Comparison of ENCODE assay signal across 9 mouse cellular contexts in genomic region chr5:38346646-38347432, GRCm38 (mm10). TPM values are rescaled to one million over a fixed set of nuclear protein-coding genes. Genes with fewer than 3 reads are reported as not detected.
A peak's percentile ranks its signal among the peaks of the same experiment; 100 is the strongest.
DNase-seq lines count a peak whose midpoint lies in the region; ATAC-seq and TF ChIP-seq lines count a peak whose summit lies in the region.
"Had no signal": no experiment of that assay in that cellular context is flagged by ENCODE, and none has a peak within 500 bp of the region (broad histone marks: within the 10 kb centered on the region; RNA-seq: fewer than 3 reads in every experiment).

No protein-coding gene starts in this region.

- no peaks in the 10 kb centered on the region for H3K9me3 ChIP-seq in hindbrain, embryonic 14.5 days (ENCODE audit: control insufficient read depth, low read length)
- no peaks in the 10 kb centered on the region for H3K9me3 ChIP-seq in hindbrain, embryonic 12.5 days (replicated peaks)
- no peaks in the 10 kb centered on the region for H3K9me3 ChIP-seq in MEL (replicated peaks; ENCODE audit: insufficient read depth, low read length)
- no peaks in the 10 kb centered on the region for H3K9me3 ChIP-seq in forebrain, embryonic 13.5 days (replicated peaks)

- no peak overlapping the region for H3K9ac ChIP-seq in hindbrain, embryonic 14.5 days
- H3K9ac ChIP-seq in hindbrain, embryonic 12.5 days = no peak overlapping the region
- H3K9ac ChIP-seq in MEL (ENCODE audit: control insufficient read depth, low read depth, low read length, poor library complexity, severe bottlenecking) = no peak overlapping the region
- H3K9ac ChIP-seq in forebrain, embryonic 13.5 days = no peak overlapping the region

- no peaks in the 10 kb centered on the region for H3K27me3 ChIP-seq in hindbrain, embryonic 14.5 days (ENCODE audit: control insufficient read depth, insufficient read depth, low read length)
- no peaks in the 10 kb centered on the region for H3K27me3 ChIP-seq in hindbrain, embryonic 12.5 days
- H3K27me3 ChIP-seq in MEL (ENCODE audit: control insufficient read depth in 1 of 2, insufficient read depth in 2 of 2, low read length in 2 of 2) = no peaks in the 10 kb centered on the region
- H3K27me3 ChIP-seq in forebrain, embryonic 13.5 days = no peaks in the 10 kb centered on the region

- no peaks in the 10 kb centered on the region for H3K36me3 ChIP-seq in hindbrain, embryonic 14.5 days (replicated peaks; ENCODE audit: control insufficient read depth, insufficient read depth)
- no peaks in the 10 kb centered on the region for H3K36me3 ChIP-seq in hindbrain, embryonic 12.5 days
- no peaks in the 10 kb centered on the region for H3K36me3 ChIP-seq in MEL (ENCODE audit: control insufficient read depth in 1 of 2, insufficient read depth in 2 of 2, low read length in 2 of 2)
- H3K36me3 ChIP-seq in forebrain, embryonic 13.5 days (ENCODE audit: poor library complexity, severe bottlenecking) = no peaks in the 10 kb centered on the region

- no peak for TF ChIP-seq EP300 in MEL (IDR thresholded peaks at IDR 0.05; ENCODE audit: low read depth in 1 of 2, low read length in 2 of 2)

- TF ChIP-seq CTCF in MEL (IDR thresholded peaks at IDR 0.05 in 2 of 3, conservative IDR thresholded peaks at IDR 0.05 in 1 of 3; ENCODE audit: control insufficient read depth in 1 of 3, insufficient read depth in 1 of 3, low read depth in 2 of 3, low read length in 3 of 3, poor library complexity in 1 of 3, severe bottlenecking in 1 of 3) = no peak

- H3K27ac ChIP-seq in hindbrain, embryonic 14.5 days = no peak overlapping the region
- H3K27ac ChIP-seq in hindbrain, embryonic 12.5 days = no peak overlapping the region
- H3K27ac ChIP-seq in MEL (ENCODE audit: control insufficient read depth, low read depth, low read length) = no peak overlapping the region
- H3K27ac ChIP-seq in forebrain, embryonic 13.5 days = no peak overlapping the region

- ATAC-seq in hindbrain, embryonic 14.5 days (ENCODE audit: low FRiP score) = no peak
- ATAC-seq in hindbrain, embryonic 12.5 days (ENCODE audit: low FRiP score) = no peak
- peak; percentile 81; the same call in 1 of the 2 replicates for ATAC-seq in common myeloid progenitor, adult 5-6 weeks (replicated peaks; ENCODE audit: low read depth, poor library complexity, severe bottlenecking)
- 0 out of 2 replicates have a peak, but pooled peaks have one; percentile 55 for ATAC-seq in megakaryocyte-erythroid progenitor cell, adult 5-6 weeks (replicated peaks; ENCODE audit: low FRiP score, low TSS enrichment, poor library complexity, severe bottlenecking)
- ATAC-seq in cerebellum, adult (ENCODE audit: insufficient number of reproducible peaks, low FRiP score, low TSS enrichment) = no peak
- no peak for ATAC-seq in forebrain, embryonic 13.5 days

- no peaks in the 10 kb centered on the region for H3K4me1 ChIP-seq in hindbrain, embryonic 14.5 days (replicated peaks; ENCODE audit: control insufficient read depth, insufficient read depth, low read length)
- H3K4me1 ChIP-seq in hindbrain, embryonic 12.5 days = peaks cover 11% of the 10 kb centered on the region
- H3K4me1 ChIP-seq in MEL (ENCODE audit: control insufficient read depth in 1 of 2, insufficient read depth in 2 of 2, low read length in 2 of 2) = no peaks in the 10 kb centered on the region
- H3K4me1 ChIP-seq in forebrain, embryonic 13.5 days = peaks cover 5% of the 10 kb centered on the region

- WGBS in hindbrain, embryonic 14.5 days = 41% methylated on average over 10 of the region's 10 CpGs
- WGBS in hindbrain, embryonic 12.5 days = 35% methylated on average over 10 of the region's 10 CpGs
- 37% methylated on average over 10 of the region's 10 CpGs for WGBS in forebrain, embryonic 13.5 days

- DNase-seq in hindbrain, embryonic 14.5 days (ENCODE audit: low spot score) = peak; percentile 27
- peak; percentile 44 for DNase-seq in MEL (ENCODE audit: low read depth, low spot score)
- no peak for DNase-seq in layer of hippocampus, adult 8-10 months (ENCODE audit: low spot score in 2 of 2)

- no peak overlapping the region for H3K4me2 ChIP-seq in hindbrain, embryonic 14.5 days (replicated peaks)
- no peak overlapping the region for H3K4me2 ChIP-seq in hindbrain, embryonic 12.5 days (replicated peaks)
- H3K4me2 ChIP-seq in forebrain, embryonic 13.5 days = no peak overlapping the region

- no peak overlapping the region for H3K4me3 ChIP-seq in hindbrain, embryonic 14.5 days (replicated peaks; ENCODE audit: low read length)
- H3K4me3 ChIP-seq in hindbrain, embryonic 12.5 days = no peak overlapping the region
- no peak overlapping the region for H3K4me3 ChIP-seq in MEL (ENCODE audit: control insufficient read depth in 1 of 2, insufficient read depth in 1 of 2, low read depth in 2 of 2, low read length in 2 of 2)
- H3K4me3 ChIP-seq in forebrain, embryonic 13.5 days = no peak overlapping the region

- TF ChIP-seq POLR2A in MEL (IDR thresholded peaks at IDR 0.05; ENCODE audit: control insufficient read depth in 1 of 2, insufficient read depth in 1 of 2, low read depth in 1 of 2, low read length in 2 of 2, poor library complexity in 1 of 2) = no peak

- no peaks in the 10 kb centered on the region for H3K79me2 ChIP-seq in MEL (ENCODE audit: control insufficient read depth, insufficient read depth, low read length, poor library complexity)

- TF ChIP-seq RAD21 in MEL (IDR thresholded peaks at IDR 0.05; ENCODE audit: low read depth, low read length) = no peak

TF ChIP-seq in MEL, 35 proteins besides CTCF, POLR2A, EP300 and RAD21:
- no peak for TF ChIP-seq MAX (IDR thresholded peaks at IDR 0.05; ENCODE audit: low read length)
- TF ChIP-seq TCF12 (IDR thresholded peaks at IDR 0.05; ENCODE audit: low read depth, low read length) = no peak
- TF ChIP-seq TBP (IDR thresholded peaks at IDR 0.05; ENCODE audit: low read depth, low read length) = no peak
- no peak for TF ChIP-seq ZMIZ1 (IDR thresholded peaks at IDR 0.05; ENCODE audit: low read depth, low read length)
- no peak for TF ChIP-seq ETS1 (IDR thresholded peaks at IDR 0.05; ENCODE audit: low read depth, low read length)
- TF ChIP-seq SMC3 (IDR thresholded peaks at IDR 0.05; ENCODE audit: low read depth, low read length) = no peak
- TF ChIP-seq ZC3H11A (IDR thresholded peaks at IDR 0.05; ENCODE audit: low read depth, low read length) = no peak
- TF ChIP-seq POLR2AphosphoS2 (IDR thresholded peaks at IDR 0.05; ENCODE audit: low read length) = no peak
- TF ChIP-seq E2F4 (IDR thresholded peaks at IDR 0.05; ENCODE audit: borderline replicate concordance, low read depth, low read length) = no peak
- TF ChIP-seq GABPA (IDR thresholded peaks at IDR 0.05; ENCODE audit: low read depth, low read length) = no peak
- no peak for TF ChIP-seq JUND (IDR thresholded peaks at IDR 0.05; ENCODE audit: low read depth, low read length)
- no peak for TF ChIP-seq MYB (IDR thresholded peaks at IDR 0.05; ENCODE audit: low read depth, low read length)
- TF ChIP-seq MAFK (IDR thresholded peaks at IDR 0.05; ENCODE audit: borderline replicate concordance, low read depth, low read length) = no peak
- TF ChIP-seq USF1 (IDR thresholded peaks at IDR 0.05; ENCODE audit: low read depth, low read length) = no peak
- TF ChIP-seq HCFC1 (IDR thresholded peaks at IDR 0.05; ENCODE audit: low read depth, low read length) = no peak
- TF ChIP-seq UBTF (IDR thresholded peaks at IDR 0.05; ENCODE audit: borderline replicate concordance, insufficient read depth, low read depth, low read length) = no peak

RNA-seq across cellular contexts. Expression of gene Drd5, which starts 27.7 kb away (rescaled TPM):
- 0.46 and 0.69 TPM in 2 replicates for polyA plus RNA-seq in hindbrain, embryonic 14.5 days (2014; fragmentation: Nextera tagmentation; extraction: Ambion mirVana)
- 0.09 and 0.14 TPM in 2 replicates for polyA plus RNA-seq in hindbrain, embryonic 12.5 days (2016; fragmentation: Nextera tagmentation; extraction: Ambion mirVana)
- not detected in 2 replicates for total RNA-seq in MEL (2012; rRNA removed)
- polyA plus RNA-seq in MEL (2012; ENCODE audit: insufficient read depth in 1 of 2, insufficient read length in 2 of 2, low read depth in 1 of 2, low replicate concordance in 2 of 2, missing spikeins in 1 of 2) = not detected
- total RNA-seq in common myeloid progenitor, adult 5-6 weeks (2017) = not detected in 2 replicates
- not detected in 2 replicates for total RNA-seq in megakaryocyte-erythroid progenitor cell, adult 5-6 weeks (2014; fragmentation: Nextera tagmentation)
- not detected in 2 replicates for total RNA-seq in megakaryocyte-erythroid progenitor cell, adult 5-6 weeks (2017)
- 0.08 TPM in 1 of 2 replicates, not detected in the other for polyA plus RNA-seq in forebrain, embryonic 13.5 days (2015; fragmentation: Nextera tagmentation; extraction: Ambion mirVana)
- total RNA-seq in layer of hippocampus, adult 8-10 months (2022) = 10 to 100 TPM; 11.7 to 14.1 (median 12.9) TPM
- total RNA-seq: neutrophil, adult 5-6 weeks had no signal

Comparison
In these comparisons a context has a peak if more than half of its experiments do, and no peak if none do; other contexts are left out.
1. ATAC-seq: peak in common myeloid progenitor, adult 5-6 weeks (single experiment) and megakaryocyte-erythroid progenitor cell, adult 5-6 weeks (single experiment); none in hindbrain, embryonic 14.5 days (single experiment), hindbrain, embryonic 12.5 days (single experiment), cerebellum, adult (single experiment) and forebrain, embryonic 13.5 days (single experiment).
2. DNase-seq: peak in hindbrain, embryonic 14.5 days (single experiment) and MEL (single experiment); none in layer of hippocampus, adult 8-10 months (0 of 2).
3. RNA of gene Drd5, which starts 27.7 kb away (total RNA-seq): 11.7 to 14.1 TPM in layer of hippocampus, adult 8-10 months; not detected in MEL, not detected in common myeloid progenitor, adult 5-6 weeks and not detected in megakaryocyte-erythroid progenitor cell, adult 5-6 weeks; every median in the first group is over 10 times any median in the second.